Mouse (Mus musculus) mature B cell (primary cell): ENCODE measurements around the gene Ankra2.

Experiments
- in situ Hi-C: fragments of 300-500 bp; cut with MboI; formaldehyde crosslinking; loops from 2 replicates; pipeline ENCODE4 v1.14.3; 2019

Gene Ankra2

GRCm38 (mm10) chr13:98291712-98292111 is 28.8 kb downstream of the Ankra2 start:
- in situ Hi-C loops: no loop called here

GRCm38 (mm10) chr13:98296072-98296471 is 33.2 kb downstream of the Ankra2 start:
- in situ Hi-C loops: no loop called here

GRCm38 (mm10) chr13:98297883-98298482 is 35.1 kb downstream of the Ankra2 start:
- in situ Hi-C loops: no loop called here

GRCm38 (mm10) chr13:98298833-98299758 is 36.2 kb downstream of the Ankra2 start:
- in situ Hi-C loops: no loop called here

- in situ Hi-C loops: no loop called here
Observed at GRCm38 (mm10) chr13:98305257-98305656, 42.4 kb downstream of the Ankra2 start.

- in situ Hi-C loops: no loop called here
Observed at GRCm38 (mm10) chr13:98306393-98306792, 43.5 kb downstream of the Ankra2 start.

- in situ Hi-C loops: no loop called here
Observed at GRCm38 (mm10) chr13:98306852-98307475, 44.1 kb downstream of the Ankra2 start.

GRCm38 (mm10) chr13:98308004-98308403 is 45.1 kb downstream of the Ankra2 start:
- in situ Hi-C loops: no loop called here

GRCm38 (mm10) chr13:98308724-98309123 is 45.9 kb downstream of the Ankra2 start:
- in situ Hi-C loops: no loop called here

- in situ Hi-C loops: no loop called here
Observed at GRCm38 (mm10) chr13:98311597-98311996, 48.7 kb downstream of the Ankra2 start.

- in situ Hi-C loops: no loop called here
Observed at GRCm38 (mm10) chr13:98313631-98314030, 50.8 kb downstream of the Ankra2 start.

GRCm38 (mm10) chr13:98315124-98315523 is 52.2 kb downstream of the Ankra2 start:
- in situ Hi-C loops: no loop called here

- in situ Hi-C loops: no loop called here
Observed at GRCm38 (mm10) chr13:98316140-98316479, 53.2 kb downstream of the Ankra2 start.

- in situ Hi-C loops: no loop called here
Observed at GRCm38 (mm10) chr13:98316480-98317245, 53.8 kb downstream of the Ankra2 start, which contains the start of gene Btf3. Btf3 (minus strand) TSS chr13:98317006.

- in situ Hi-C loops: no loop called here
Observed at GRCm38 (mm10) chr13:98317246-98317677, 54.4 kb downstream of the Ankra2 start.

GRCm38 (mm10) chr13:98317911-98318310 is 55.0 kb downstream of the Ankra2 start:
- in situ Hi-C loops: no loop called here
